Mouse (Mus musculus) erythroblast, embryonic 14.5 days (primary cell): ENCODE measurements around the gene Syn3.

Experiments
- GATA1 ChIP-seq: IDR thresholded peaks from 2 replicates; pipeline ENCODE4 v1.6.1; 2012; ENCODE audit warnings: low read length, inconsistent platforms, mixed read lengths
- TAL1 ChIP-seq: IDR thresholded peaks from 3 replicates; pipeline ENCODE4 v1.6.1; 2012; ENCODE audit warnings: low read length, inconsistent platforms, mixed read lengths

DNA sequence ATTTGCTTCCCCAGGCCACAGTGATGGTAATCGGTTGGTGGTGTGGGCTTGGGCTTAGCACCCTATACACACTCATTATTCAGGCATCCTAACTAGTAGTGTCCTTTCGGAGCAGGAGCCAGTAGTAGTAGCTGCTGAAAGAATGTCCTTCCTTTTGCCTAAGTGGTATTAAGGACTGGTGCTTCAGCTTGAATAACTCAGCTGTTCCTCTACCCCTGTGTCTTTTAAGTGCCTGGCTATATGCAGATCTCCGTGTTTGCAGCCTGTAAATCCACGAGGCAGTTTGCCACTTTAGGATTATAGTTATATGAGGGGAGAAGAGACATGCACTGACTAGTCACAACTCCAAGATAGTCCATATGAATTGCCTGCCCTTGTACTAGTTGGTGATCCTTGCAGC lies 159.6 kb downstream of the Syn3 start:
- TF ChIP-seq GATA1 (no peak), TAL1 (no peak)
